Mouse (Mus musculus) right cerebral cortex, adult 2 months (tissue): ENCODE data around the gene Vav2.
A peak's percentile ranks its signal among the peaks of the same experiment; 100 is the strongest.

Source experiments
- DNase-seq, 2 experiments: peaks; one replicate each; pipeline ENCODE4 v3.0.0; 2021 to 2022; ENCODE audit warnings: low spot score in 2 of 2

Vav2 gene

DNA sequence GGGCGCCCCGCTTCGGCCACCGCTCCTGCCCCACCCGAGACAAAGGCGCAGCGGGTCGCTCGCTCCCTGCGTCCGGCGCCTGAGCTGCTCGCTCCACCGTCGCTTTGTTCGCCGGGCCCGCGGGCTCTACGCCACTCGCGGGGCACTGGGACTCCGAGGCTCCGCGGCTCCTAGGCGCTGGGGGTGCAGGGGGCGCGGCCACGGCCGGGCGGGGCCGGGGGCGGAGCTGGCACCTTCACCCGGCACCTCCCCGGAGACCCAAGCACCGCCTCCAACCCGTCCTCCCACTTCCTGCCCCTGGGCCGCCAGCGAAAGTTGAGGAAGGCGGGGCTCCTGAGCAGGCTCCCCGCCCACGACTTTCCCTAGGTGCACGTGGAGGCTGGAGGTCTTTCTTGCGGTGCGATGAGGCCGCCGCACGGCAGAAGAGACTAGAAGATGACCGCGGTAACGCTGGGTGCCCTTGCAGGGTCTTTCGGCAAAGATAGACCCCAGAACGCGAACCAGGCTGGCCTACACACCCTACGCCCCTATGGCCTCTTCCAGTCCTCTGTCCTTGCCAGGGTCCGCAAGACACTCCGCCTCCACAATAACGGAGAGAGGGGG lies at the start of gene Vav2:
Gene Vav2 (minus strand): TSS at position 179 of the 603 bp plus-strand sequence.
- DNase-seq = peak; percentile 69 to 73

DNA sequence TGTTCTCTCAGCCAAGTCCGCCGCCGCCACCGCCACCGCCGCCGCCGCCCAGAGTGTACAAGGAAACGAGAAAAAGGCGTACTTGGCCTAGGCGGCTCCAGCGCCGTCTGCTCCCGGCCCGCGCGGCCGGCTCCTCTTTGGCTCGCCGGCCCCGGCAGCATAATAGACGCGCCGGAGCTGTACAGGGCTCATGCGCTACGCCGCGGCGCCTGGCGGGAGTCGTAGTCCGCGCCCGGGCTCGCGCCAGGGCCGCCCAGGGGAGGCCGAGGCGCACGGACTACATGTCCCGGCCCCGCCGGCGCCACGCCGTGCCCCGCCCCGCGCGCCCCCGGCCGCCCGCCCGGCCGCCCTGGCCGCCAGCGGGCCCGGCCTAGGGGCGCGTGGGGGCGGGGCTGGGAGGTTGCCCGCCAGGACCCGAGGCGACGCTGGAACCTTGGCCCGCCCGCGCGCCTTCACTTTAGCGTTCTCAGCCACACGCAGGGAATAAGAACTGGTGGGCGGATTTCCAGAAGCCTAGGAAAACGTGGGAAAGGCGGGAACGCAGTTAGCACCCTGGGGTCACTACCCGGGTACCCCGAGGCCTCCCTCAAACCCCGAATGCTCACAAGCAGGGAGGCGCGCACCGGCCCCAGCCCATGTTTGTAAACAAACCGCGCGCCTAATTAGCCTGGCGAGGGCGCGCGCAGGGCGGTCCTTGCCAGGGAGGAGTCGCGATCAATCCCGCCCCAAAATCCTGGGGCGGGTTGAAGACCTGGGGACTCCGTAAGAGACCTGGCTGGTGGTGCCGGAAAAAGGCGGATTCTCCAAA lies 48.9 kb upstream of the Vav2 start:
- peak; percentile 87 to 91 for DNase-seq

- DNase-seq = peak; percentile 21 to 27
These were observed 48.0 kb upstream of the Vav2 start for GRCm38 (mm10) chr2:27474621-27475484.

DNA sequence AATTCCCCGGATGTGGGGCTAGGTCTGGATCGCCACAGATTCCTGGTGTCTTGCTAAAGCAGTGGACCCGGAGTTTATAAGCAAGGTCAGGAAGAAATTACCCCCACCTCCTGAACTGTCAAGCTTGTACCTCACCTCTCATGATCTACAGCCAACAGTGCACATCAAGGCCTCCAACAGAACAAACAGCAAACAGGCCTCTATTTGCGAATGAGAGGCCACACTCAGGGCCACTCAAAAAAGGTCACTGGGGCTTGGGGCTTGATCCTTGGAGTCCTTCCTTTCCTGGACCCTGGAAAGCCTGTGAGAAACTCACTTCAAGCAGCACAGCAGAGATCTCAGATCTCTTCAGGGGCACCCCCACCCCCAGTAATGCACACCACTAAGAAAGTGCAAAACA lies 47.1 kb upstream of the Vav2 start:
- no peak for DNase-seq

DNA sequence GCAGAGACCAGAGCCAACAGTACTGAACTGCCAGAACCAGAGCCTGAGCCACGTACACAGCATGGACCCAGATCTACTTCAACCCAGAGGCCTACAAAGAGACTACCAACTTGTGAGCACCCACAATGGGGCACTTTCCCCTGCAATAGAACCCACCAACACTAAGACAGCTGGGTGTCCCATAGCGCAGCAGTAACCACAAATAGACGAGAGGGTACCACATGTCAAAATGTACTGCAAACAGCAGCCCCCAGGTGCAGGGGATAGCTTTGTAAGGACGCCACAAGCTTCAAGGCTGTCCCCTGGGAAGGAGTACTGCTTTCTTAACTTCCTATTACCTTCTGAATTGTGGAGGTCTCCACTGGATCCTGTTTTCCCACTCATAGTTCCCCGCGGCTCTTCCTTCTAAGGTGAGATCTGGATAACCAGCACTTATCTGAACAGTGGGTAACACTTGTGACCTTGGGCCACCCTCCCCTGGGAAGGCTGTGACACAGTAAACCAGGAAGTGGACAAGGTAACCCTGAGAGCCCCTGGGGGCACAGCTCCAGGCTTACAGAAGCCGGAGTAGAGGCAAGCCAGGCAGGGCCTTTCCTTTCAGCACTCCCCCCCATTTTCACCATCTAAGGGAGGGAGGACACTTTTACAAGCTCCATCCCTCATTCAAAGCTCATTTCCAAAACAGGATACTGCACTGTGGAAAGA lies 46.4 kb upstream of the Vav2 start:
- no peak for DNase-seq

DNA sequence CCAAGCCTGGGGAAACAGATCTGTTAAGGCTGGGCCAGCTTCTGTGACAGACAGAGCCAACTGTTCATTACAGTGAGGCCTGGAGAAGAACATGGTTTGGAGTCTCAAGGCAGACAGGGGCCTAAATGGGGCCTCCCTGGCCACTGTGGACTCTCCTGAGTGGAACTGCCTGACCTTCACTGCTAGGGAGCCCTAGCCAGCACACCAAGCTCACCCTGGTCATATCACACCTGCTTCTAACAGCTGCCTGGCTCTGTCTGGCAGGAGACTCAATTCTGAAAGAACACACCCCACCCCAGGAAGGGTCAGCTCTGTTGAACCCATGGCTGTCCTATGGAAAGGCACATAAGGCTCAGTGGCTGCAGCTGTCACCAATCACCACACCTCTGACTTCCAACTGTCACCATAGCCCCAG lies 44.3 kb upstream of the Vav2 start:
- no peak for DNase-seq

GRCm38 (mm10) chr2:27470535-27470934 lies 43.7 kb upstream of the Vav2 start:
- DNase-seq = no peak

DNA sequence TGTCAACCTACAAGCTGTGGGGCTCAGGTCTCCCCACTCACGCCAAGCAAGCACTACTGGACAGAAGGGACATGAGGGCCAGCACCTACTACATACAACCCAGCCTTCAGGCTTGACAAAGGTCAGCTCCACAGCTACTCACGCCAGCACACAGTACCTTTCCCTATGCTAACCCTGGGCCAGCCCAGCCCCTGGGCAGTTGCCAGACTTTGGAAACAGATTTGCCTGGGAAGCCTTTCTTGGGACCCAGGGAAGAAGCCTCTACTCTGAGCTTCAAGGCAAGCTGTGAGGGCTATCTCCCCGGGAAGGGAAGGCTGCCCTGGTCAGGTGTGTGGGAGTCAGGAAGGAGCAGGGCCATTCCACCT lies 43.1 kb upstream of the Vav2 start:
- no peak for DNase-seq

GRCm38 (mm10) chr2:27469292-27469990 lies 42.6 kb upstream of the Vav2 start:
- no peak for DNase-seq

DNA sequence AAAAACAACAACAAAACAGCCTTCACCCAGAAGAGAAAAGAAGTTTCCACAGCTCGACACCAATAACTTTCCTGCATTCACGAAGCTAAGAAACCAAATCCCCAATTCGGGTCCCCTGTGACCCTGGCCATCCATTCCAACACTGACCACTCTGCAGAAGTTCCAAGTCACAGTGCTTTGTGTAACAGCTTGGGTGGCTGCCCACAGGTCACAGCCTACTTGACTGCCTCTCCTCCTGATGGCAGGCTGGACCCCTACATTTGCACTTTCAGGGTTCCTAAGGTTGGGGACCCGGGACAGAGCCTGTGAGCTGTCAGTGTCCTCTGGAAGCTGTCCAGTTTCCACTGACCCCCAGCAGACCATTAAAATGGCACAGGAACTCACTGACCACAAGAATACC lies 36.1 kb upstream of the Vav2 start:
- DNase-seq = no peak

DNA sequence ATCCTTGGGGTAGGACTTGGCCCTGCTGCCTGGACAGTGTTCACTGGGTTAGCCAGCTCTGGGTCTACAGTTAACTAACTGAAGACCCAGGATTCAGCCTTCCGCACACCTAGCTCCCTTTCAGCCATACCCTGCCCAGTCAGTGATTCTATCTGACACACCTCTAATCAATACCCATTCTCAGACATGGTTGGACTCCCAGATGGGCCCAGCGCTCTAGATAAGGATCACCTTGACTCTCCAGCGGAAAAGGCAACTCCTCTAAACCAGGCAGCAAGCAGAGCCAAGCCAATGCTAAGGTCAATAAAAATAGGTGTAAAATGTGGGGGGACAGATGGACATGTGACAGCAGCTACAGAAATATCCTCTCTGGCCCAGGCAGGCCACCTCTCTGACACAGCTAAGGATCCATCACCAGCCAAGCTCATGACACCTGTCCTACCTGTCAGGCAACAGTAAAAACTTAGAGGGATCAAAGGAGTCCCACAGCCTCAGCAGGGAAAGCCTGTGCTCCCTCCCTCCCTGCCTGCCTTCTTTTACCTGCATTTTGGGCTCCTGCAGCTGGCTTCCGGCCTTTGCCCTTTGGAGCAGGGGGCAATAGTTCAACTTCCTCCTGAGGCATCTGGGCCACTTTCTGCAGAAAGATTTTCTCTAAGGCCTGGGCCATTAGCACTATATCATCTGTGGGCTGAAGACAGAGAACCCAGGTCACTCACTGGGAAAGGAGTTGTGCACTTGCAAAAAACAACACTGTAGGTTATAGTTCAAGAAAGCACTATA lies 35.2 kb upstream of the Vav2 start:
- DNase-seq = no peak

- no peak for DNase-seq
These were observed 33.8 kb upstream of the Vav2 start for GRCm38 (mm10) chr2:27460651-27461050.

DNA sequence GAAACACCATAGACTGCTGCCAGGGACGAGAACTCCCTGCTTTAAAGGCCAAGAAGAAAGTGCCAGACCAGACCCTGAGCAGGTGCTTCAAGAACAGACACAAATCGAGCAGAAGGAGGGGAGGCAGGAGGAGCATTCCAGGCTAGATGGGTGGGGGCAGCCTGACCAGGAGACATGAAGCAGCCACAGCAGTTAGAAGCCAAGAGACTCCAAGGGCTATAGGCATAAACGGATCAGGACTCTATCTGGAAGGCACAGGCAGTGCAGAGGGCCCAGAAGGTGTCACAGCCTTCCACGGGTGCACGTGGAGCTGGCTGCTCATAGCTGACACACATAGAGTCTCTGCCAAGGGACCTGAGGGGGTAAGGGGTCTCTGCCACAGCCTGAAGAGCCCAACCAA lies 33.3 kb upstream of the Vav2 start:
- DNase-seq = no peak

DNA sequence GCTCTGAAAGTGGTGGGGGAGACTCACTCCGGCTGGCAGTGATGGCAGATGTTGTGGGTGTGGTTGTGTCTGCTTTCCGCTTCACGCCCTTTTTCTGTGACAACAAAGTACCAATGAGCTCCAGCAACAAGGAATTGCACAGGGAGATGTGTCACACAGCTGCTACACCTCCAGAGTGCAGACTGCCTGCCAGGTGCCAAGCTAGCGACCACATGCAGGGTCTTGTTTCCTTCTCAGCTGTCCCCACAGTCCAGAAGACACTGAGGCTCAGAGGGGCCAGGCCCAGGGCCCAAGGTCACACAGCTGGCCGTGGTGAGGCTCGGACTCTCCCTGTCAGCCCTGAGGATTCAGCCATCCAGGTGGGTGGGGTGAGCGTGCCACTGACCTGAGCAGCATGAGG lies 32.9 kb upstream of the Vav2 start:
- no peak for DNase-seq

- no peak for DNase-seq
These were observed 23.4 kb upstream of the Vav2 start for GRCm38 (mm10) chr2:27450226-27450625.

- no peak for DNase-seq
These were observed 20.9 kb upstream of the Vav2 start for GRCm38 (mm10) chr2:27447782-27448181.

- DNase-seq = no peak
These were observed 20.0 kb upstream of the Vav2 start for GRCm38 (mm10) chr2:27446812-27447211.

GRCm38 (mm10) chr2:27445910-27446309 lies 19.1 kb upstream of the Vav2 start:
- no peak for DNase-seq

- no peak for DNase-seq
These were observed 16.5 kb upstream of the Vav2 start for GRCm38 (mm10) chr2:27443450-27443708.

- no peak for DNase-seq
These were observed 16.0 kb upstream of the Vav2 start for GRCm38 (mm10) chr2:27442708-27443449.
